Mouse (Mus musculus) heart, embryonic 13.5 days (tissue): ENCODE measurements around the gene March11. TPM values are rescaled to one million over a fixed set of nuclear protein-coding genes. Genes with fewer than 3 reads are reported as not detected.

ENCODE experiments used
- ATAC-seq: fragments of 200-750 bp; cut with Nextera tagmentation; 2 replicates; pipeline ENCODE4 v1.8.0; 2017; ENCODE audit warnings: moderate TSS enrichment; ENCODE audit not compliant: insufficient number of reproducible peaks, low FRiP score, low TSS enrichment; ENCODE audit errors: extremely low read depth
- H3K27ac ChIP-seq: fragments of 300-500 bp; sonication (generic); replicated peaks from 2 replicates; pipeline ENCODE4 v1.5.1; 2015; ENCODE audit warnings: moderate library complexity, mild to moderate bottlenecking, inconsistent platforms
- H3K27me3 ChIP-seq: fragments of 300-500 bp; sonication (generic); replicated peaks from 2 replicates; pipeline ENCODE4 v1.6.1; 2015; ENCODE audit warnings: mild to moderate bottlenecking, inconsistent platforms
- H3K36me3 ChIP-seq: fragments of 300-500 bp; sonication (generic); 2 replicates; pipeline ENCODE4 v1.6.1; 2015; ENCODE audit warnings: mild to moderate bottlenecking, inconsistent platforms
- H3K4me1 ChIP-seq: fragments of 300-500 bp; sonication (generic); 2 replicates; pipeline ENCODE4 v1.6.1; 2015; ENCODE audit warnings: inconsistent platforms
- H3K4me2 ChIP-seq: fragments of 300-500 bp; sonication (generic); 2 replicates; pipeline ENCODE4 v1.6.1; 2015; ENCODE audit warnings: inconsistent platforms, mild to moderate bottlenecking, moderate library complexity
- H3K4me3 ChIP-seq: fragments of 300-500 bp; sonication (generic); 2 replicates; pipeline ENCODE4 v1.5.1; 2015; ENCODE audit warnings: moderate library complexity, mild to moderate bottlenecking, inconsistent platforms
- H3K9ac ChIP-seq: fragments of 300-500 bp; sonication (generic); 2 replicates; pipeline ENCODE4 v1.6.1; 2015; ENCODE audit warnings: inconsistent platforms, mild to moderate bottlenecking, moderate library complexity
- H3K9me3 ChIP-seq: fragments of 300-500 bp; sonication (generic); 2 replicates; pipeline ENCODE4 v1.6.1; 2016; ENCODE audit warnings: inconsistent platforms
- WGBS: fragments of 180-500 bp; shearing (Covaris S2); methylation state at CpG from one replicate; pipeline ENCODE4 v1.1.7; 2015; ENCODE audit warnings: mixed read lengths; 5-methylcytosine and 5-hydroxymethylcytosine counted together
- polyA plus RNA-seq: library from polyadenylated mRNA; unstranded; fragments of >200 nt; fragmentation: Nextera tagmentation; extraction: Ambion mirVana; gene quantifications from 2 replicates; pipeline ENCODE4 v1.2.1, GENCODE M21; 2015

The March11 gene
- polyA plus RNA-seq = 0.17 and 0.27 TPM in 2 replicates

DNA sequence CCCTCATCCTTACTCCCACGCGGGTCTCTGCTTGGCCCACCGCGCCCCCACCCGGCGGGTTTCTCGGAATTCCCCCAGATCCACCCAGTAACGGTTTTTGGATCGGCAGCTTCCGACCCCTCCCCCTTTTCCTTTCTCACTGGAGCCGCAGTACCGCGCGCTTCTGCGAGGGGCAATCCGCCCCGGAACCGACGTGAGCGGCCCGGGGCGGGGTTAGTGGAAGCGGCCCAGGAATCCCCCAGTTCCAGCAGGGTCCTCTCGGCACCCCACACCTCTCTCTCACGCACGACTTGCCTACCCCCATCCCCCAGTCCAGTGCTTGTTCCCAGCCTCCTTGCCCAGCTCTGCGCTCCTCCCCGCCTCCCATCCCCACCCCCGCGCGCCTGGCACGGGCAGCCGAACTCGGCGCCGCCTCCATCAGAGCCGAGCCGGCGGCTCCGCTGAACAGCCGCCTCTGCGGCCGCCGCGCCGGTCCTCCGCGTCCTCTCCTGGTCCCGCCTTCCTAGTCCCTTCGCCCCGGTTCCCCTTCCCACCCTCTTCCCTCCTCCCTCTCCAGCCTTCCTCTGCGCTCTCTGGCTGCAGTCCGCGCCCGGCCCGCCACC lies at the start of gene March11:
Gene March11, plus strand, starts transcription at position 420 of the 602 bp plus-strand sequence.
- Histone ChIP-seq H3K4me3 (peak within 1 kb of the TSS; percentile 69), H3K27ac (no peak within 1 kb of the TSS), H3K27me3 (peaks cover 35% of the 10 kb centered on the region), H3K9ac (peak within 1 kb of the TSS; percentile 62; the same call in 1 of the 2 replicates), H3K4me1 (peaks cover 23% of the 10 kb centered on the region), H3K9me3 (no peaks in the 10 kb centered on the region), H3K36me3 (no peaks in the 10 kb centered on the region), H3K4me2 (peak within 1 kb of the TSS; percentile 98)
- WGBS = under 1% methylated on average over 56 of the region's 56 CpGs
- ATAC-seq = peak; percentile 25; the same call in 1 of the 2 replicates

DNA sequence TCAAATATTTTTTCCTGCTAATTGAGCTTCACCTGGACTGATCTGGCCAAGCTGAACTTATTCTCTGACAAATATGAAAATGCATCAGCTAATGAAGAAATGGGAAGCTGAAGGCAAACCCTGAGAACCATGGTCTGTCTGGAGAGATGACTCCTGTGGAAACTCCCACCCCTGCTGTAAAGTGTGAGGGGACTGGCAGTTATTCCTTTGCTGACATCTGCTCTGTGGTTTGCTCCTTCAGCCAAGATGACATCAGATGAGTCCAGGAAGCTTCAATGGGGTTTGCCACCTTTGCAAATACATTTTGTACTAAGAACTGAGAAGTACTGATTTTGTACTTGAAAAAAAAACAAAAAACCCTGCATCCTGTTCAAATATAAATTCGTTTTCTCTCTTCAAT lies 46.5 kb upstream of the March11 start:
- Histone ChIP-seq H3K36me3 (no peaks in the 10 kb centered on the region), H3K4me3 (no peak overlapping the region), H3K4me2 (no peak overlapping the region), H3K27me3 (no peaks in the 10 kb centered on the region), H3K9ac (no peak overlapping the region), H3K4me1 (no peaks in the 10 kb centered on the region), H3K27ac (no peak overlapping the region), H3K9me3 (no peaks in the 10 kb centered on the region)
- 52% methylated on average over 1 of the region's 1 CpGs for WGBS
- ATAC-seq = no peak

DNA sequence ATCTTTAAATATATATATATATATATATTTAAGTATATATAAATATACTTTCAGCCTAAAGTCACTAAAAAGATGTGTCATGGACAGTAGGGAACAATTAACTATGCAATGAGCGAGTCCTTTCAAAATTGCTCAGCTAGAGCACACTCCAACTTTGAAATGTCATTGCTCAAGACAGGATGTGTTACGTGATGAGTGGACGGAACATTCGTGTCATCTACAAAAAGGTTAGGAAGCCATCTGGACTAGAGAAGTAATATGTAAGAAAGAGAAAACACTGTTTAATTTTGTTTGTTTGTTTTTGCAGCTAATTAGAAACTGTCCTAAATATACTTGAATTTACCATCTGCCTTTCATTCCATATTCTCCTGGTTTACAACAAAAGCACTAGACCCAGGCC lies 39.3 kb upstream of the March11 start:
- Histone ChIP-seq H3K9me3 (no peaks in the 10 kb centered on the region), H3K4me1 (no peaks in the 10 kb centered on the region), H3K9ac (no peak overlapping the region), H3K27me3 (no peaks in the 10 kb centered on the region), H3K27ac (no peak overlapping the region), H3K4me3 (no peak overlapping the region), H3K4me2 (no peak overlapping the region), H3K36me3 (no peaks in the 10 kb centered on the region)
- ATAC-seq = no peak
- WGBS = 69% methylated on average over 4 of the region's 4 CpGs

DNA sequence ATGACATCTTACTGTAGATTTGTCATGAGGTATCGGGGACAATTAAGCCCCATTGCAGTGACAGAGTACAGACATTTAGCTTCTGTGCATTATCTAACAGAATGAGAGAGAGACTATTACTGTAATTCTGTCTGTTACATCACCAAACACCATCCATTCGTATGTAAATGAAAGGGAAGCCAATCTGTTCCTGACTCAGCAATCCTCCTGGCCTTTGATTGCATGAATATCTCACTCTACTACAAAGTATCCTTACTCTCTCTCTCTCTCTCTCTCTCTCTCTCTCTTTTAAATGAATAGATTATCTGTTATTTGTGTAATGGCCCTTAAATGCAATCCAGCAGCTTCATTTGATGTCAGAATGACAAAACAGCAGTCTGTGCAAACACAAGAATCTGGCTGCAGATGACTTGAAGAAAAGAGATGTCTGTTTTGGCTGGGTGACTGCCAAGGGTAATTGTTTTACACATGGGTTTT lies 32.8 kb upstream of the March11 start:
- WGBS = 57% methylated on average over 2 of the region's 2 CpGs
- Histone ChIP-seq H3K27me3 (no peaks in the 10 kb centered on the region), H3K4me3 (no peak overlapping the region), H3K9me3 (no peaks in the 10 kb centered on the region), H3K9ac (no peak overlapping the region), H3K4me1 (no peaks in the 10 kb centered on the region), H3K27ac (no peak overlapping the region), H3K4me2 (no peak overlapping the region), H3K36me3 (no peaks in the 10 kb centered on the region)
- ATAC-seq = no peak

DNA sequence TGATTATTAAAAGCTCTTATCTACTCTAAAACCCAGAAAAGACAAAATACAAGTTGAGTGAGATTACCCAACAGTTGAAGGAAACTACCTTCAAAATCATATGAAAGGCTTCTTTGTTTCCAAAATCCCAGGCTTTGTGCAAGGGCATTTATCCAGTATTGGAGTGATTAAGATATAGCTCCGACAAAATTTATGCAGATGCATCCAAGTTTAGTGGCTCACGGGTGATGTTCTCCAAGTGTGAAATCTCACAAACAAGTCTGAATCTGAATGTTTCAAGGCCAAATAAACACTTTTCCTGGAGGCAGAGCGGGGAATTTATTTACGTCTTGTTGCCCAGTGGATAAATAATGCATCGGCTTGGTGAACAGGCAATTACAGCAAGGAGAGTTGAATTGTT lies 32.2 kb upstream of the March11 start:
- Histone ChIP-seq H3K36me3 (no peaks in the 10 kb centered on the region), H3K4me2 (no peak overlapping the region), H3K9ac (no peak overlapping the region), H3K27ac (no peak overlapping the region), H3K9me3 (no peaks in the 10 kb centered on the region), H3K27me3 (no peaks in the 10 kb centered on the region), H3K4me1 (no peaks in the 10 kb centered on the region), H3K4me3 (no peak overlapping the region)
- 80% methylated on average over 5 of the region's 5 CpGs for WGBS
- ATAC-seq = no peak

DNA sequence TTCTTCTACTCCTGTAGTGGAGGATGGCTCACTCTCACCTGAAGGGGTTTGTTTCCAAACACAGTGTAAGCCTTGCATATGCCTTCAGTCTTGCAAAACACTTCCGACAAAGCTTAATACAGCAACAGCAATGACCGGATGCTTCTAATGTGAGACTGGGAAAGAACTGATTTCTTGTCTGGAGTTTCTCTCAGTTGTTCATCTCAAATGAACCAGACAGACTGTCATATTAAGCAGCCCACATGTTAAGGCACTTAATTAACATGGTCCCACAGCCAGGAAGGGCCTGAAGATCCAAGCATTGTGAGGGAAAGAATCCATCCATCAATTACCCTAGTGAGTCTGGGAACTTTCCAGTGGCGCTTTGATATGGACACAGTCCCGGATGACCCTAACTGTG lies 17.0 kb upstream of the March11 start:
- no peak overlapping the region for H3K4me2 ChIP-seq
- no peaks in the 10 kb centered on the region for H3K9me3 ChIP-seq
- WGBS = 72% methylated on average over 4 of the region's 4 CpGs
- no peaks in the 10 kb centered on the region for H3K36me3 ChIP-seq
- no peaks in the 10 kb centered on the region for H3K27me3 ChIP-seq
- H3K4me3 ChIP-seq = no peak overlapping the region
- no peak overlapping the region for H3K9ac ChIP-seq
- no peak overlapping the region for H3K27ac ChIP-seq
- no peak for ATAC-seq
- no peaks in the 10 kb centered on the region for H3K4me1 ChIP-seq

DNA sequence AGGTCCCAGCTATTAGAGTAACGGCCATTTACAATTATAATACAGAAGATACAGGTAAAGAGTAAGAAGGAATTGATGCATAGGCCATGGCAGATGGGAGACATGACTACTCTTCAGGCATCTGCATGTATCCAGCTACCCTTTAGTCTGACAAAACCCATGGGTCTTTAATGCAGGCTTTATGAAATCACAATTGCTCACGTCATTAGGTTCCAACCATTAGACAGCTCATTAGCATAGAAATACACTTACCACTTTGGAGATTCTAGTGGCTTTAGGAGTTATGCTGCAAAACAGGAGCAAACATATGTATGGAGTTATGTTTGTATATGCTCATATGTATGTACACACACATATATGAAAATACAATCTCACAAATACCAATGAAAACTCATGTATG lies 16.0 kb upstream of the March11 start:
- H3K27me3 ChIP-seq = no peaks in the 10 kb centered on the region
- WGBS = 62% methylated on average over 2 of the region's 2 CpGs

DNA sequence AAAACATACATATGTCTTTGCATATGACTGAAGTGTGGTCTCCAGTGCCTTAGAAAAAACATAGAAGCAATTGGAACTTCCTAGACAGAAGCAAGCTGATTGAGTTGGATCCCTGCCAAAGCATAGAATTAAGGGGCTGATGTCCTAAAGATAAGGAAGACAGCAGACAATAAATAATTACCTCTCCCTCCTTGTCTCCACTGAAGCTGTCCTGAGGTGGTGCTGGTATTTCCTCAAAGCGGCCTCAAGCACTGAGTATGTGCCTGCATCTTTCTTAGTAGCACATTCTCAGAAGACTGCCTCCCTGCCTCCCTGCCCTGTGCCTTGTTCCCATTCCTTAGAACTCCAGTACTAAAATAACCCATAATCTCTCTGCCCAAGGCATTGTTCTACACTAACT lies 15.6 kb upstream of the March11 start:
- ATAC-seq = no peak

More for the DNA sequence above, 16.0 kb upstream of the March11 start:
- Histone ChIP-seq H3K9me3 (no peaks in the 10 kb centered on the region), H3K36me3 (no peaks in the 10 kb centered on the region), H3K4me1 (no peaks in the 10 kb centered on the region), H3K4me3 (no peak overlapping the region), H3K4me2 (no peak overlapping the region), H3K27ac (no peak overlapping the region), H3K9ac (no peak overlapping the region)
- no peak for ATAC-seq

DNA sequence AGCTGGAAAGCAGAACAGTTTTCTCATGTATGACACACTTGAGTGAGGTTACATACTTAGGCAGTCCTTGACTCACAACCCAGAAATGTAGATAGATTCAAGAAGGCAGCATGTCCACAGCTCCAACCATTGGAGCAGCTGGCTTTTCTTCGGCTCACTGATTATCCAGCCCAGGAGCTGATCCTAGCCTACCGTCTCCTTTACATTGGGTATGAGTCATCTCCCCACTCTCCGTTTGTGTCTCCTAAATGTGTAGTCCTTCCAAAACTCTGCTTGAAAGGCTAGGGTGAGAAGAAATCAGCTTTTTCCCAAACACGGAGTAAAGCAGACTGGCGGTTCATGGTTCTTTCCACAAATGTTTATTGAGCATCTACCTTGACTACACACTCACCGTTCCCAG lies 10.2 kb upstream of the March11 start:
- 82% methylated on average over 6 of the region's 6 CpGs for WGBS
- ATAC-seq = no peak
- no peak overlapping the region for H3K9ac ChIP-seq

More for the DNA sequence above, 15.6 kb upstream of the March11 start:
- no peak overlapping the region for H3K4me2 ChIP-seq
- no peaks in the 10 kb centered on the region for H3K4me1 ChIP-seq
- H3K9ac ChIP-seq = no peak overlapping the region
- no peaks in the 10 kb centered on the region for H3K9me3 ChIP-seq
- H3K27ac ChIP-seq = no peak overlapping the region
- H3K27me3 ChIP-seq = no peaks in the 10 kb centered on the region
- H3K36me3 ChIP-seq = no peaks in the 10 kb centered on the region
- 39% methylated on average over 1 of the region's 1 CpGs for WGBS
- no peak overlapping the region for H3K4me3 ChIP-seq

DNA sequence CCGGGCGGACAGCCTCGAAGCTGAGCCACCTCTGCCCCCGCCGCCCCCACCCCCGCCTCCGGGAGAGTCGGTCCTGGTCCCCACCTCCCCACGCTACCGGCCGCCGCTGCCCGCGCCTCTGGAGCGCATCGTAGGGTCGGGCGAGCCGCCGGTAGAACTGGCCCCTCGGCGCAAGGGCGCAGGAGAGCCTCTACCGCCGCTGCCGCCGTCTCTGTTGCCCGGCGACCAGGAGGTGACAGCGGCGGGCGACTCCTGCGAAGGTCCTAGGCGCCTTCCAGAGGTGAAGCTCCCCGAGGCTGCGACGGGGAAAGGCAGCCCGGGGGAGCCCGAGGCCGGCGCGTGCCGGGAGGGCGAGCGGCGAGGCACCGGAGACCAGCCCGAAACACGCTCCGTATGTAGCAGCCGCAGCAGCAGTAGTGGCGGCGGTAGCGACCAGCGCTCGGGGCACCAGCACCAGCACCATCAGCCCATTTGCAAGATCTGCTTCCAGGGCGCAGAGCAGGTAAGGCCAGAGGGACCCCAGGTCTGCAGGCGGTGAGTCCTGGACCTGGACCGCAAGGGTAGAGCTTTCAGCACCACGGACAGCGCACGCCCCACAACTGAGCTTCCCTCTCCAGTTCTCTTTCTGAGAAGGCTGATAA lies 563 bp downstream of the March11 start:
- Histone ChIP-seq H3K36me3 (no peaks in the 10 kb centered on the region), H3K4me1 (peaks cover 23% of the 10 kb centered on the region), H3K9ac (0 out of 2 replicates have a peak overlapping the region, but pooled peaks have one; percentile 62), H3K9me3 (no peaks in the 10 kb centered on the region), H3K27ac (no peak overlapping the region), H3K27me3 (peaks cover 35% of the 10 kb centered on the region), H3K4me3 (peak overlapping the region; percentile 69), H3K4me2 (peak overlapping the region; percentile 98)
- WGBS = under 1% methylated on average over 58 of the region's 62 CpGs
- ATAC-seq = no peak

More for the DNA sequence above, 10.2 kb upstream of the March11 start:
- Histone ChIP-seq H3K4me2 (no peak overlapping the region), H3K27ac (no peak overlapping the region), H3K4me3 (no peak overlapping the region), H3K9me3 (no peaks in the 10 kb centered on the region), H3K36me3 (no peaks in the 10 kb centered on the region), H3K27me3 (no peaks in the 10 kb centered on the region), H3K4me1 (no peaks in the 10 kb centered on the region)

DNA sequence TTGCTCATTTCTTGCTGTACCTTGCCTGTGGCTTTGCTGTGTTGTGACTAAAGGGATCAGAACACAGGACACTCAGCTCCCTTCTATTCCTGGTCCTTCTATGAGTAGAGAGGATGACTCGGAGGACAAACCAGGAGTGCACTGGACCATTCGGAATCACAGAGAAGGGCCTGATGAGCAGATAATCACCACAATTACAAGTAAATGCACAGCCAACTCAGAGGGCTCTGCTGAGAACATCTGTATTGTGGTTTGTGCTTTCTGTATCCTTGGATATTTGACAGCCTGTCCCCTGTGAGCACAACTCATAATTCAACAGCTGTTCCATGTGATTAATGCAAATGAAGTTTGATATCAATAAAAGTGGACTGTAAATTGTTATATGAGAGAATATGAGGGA lies 11.0 kb downstream of the March11 start:
- Histone ChIP-seq H3K4me3 (no peak overlapping the region), H3K27ac (no peak overlapping the region), H3K27me3 (no peaks in the 10 kb centered on the region), H3K9ac (no peak overlapping the region), H3K9me3 (no peaks in the 10 kb centered on the region), H3K4me2 (no peak overlapping the region), H3K4me1 (no peaks in the 10 kb centered on the region), H3K36me3 (no peaks in the 10 kb centered on the region)
- ATAC-seq = no peak
- WGBS = 50% methylated on average over 2 of the region's 2 CpGs

DNA sequence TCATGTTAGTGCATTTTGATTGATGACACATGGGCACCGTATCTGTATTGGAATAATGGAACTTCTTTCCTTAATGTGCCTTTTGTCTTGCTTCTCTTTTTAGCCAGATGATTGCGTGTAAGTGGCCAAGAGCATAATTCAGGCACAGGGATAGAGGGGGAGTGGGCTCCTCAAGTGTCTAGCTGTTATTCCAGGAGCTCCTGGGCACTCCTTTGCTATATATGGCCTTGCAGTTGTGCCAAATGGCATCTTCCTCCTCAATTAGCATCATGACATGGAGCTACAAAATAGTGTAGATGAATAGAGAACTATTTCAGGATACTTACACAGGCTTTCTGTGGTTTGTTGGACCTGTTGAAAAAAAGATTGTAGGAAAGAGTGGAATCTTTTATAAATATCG lies 11.6 kb downstream of the March11 start:
- H3K27ac ChIP-seq = no peak overlapping the region
- no peak for ATAC-seq
- no peak overlapping the region for H3K4me3 ChIP-seq
- 75% methylated on average over 3 of the region's 3 CpGs for WGBS
- no peak overlapping the region for H3K9ac ChIP-seq
- H3K9me3 ChIP-seq = no peaks in the 10 kb centered on the region
- H3K27me3 ChIP-seq = no peaks in the 10 kb centered on the region
- H3K4me2 ChIP-seq = no peak overlapping the region
- no peaks in the 10 kb centered on the region for H3K4me1 ChIP-seq
- no peaks in the 10 kb centered on the region for H3K36me3 ChIP-seq
